Mouse (Mus musculus) intestine, embryonic 16.5 days (tissue): ENCODE results near the gene Abcb6. TPM values are rescaled to one million over a fixed set of nuclear protein-coding genes. Genes with fewer than 3 reads are reported as not detected.

Source experiments
- ATAC-seq: fragments of 200-750 bp; cut with Nextera tagmentation; 2 replicates; pipeline ENCODE4 v1.8.0; 2017; ENCODE audit warnings: moderate TSS enrichment, moderate library complexity
- H3K27ac ChIP-seq: fragments of 300-500 bp; sonication (generic); 2 replicates; pipeline ENCODE4 v1.5.1; 2014; ENCODE audit warnings: mild to moderate bottlenecking, low read length
- H3K27me3 ChIP-seq: fragments of 300-500 bp; sonication (generic); replicated peaks from 2 replicates; pipeline ENCODE4 v1.6.1; 2014; ENCODE audit warnings: low read length, control low read depth, mixed read lengths; ENCODE audit not compliant: control insufficient read depth, insufficient read depth
- H3K36me3 ChIP-seq: fragments of 300-500 bp; sonication (generic); 2 replicates; pipeline ENCODE4 v1.6.1; 2014; ENCODE audit warnings: low read length, control low read depth; ENCODE audit not compliant: control insufficient read depth, insufficient read depth
- H3K4me1 ChIP-seq: fragments of 300-500 bp; sonication (generic); 2 replicates; pipeline ENCODE4 v1.6.1; 2014; ENCODE audit warnings: low read length, control low read depth, mixed read lengths; ENCODE audit not compliant: control insufficient read depth, insufficient read depth
- H3K4me2 ChIP-seq: fragments of 300-500 bp; sonication (generic); 2 replicates; pipeline ENCODE4 v1.6.1; 2014; ENCODE audit warnings: low read depth, low read length, control low read depth
- H3K4me3 ChIP-seq: fragments of 300-500 bp; sonication (generic); 2 replicates; pipeline ENCODE4 v1.5.1; 2014; ENCODE audit warnings: mild to moderate bottlenecking, low read length
- H3K9ac ChIP-seq: fragments of 300-500 bp; sonication (generic); 2 replicates; pipeline ENCODE4 v1.6.1; 2014; ENCODE audit warnings: low read depth, low read length
- H3K9me3 ChIP-seq: fragments of 300-500 bp; sonication (generic); 2 replicates; pipeline ENCODE4 v1.6.1; 2016; ENCODE audit warnings: low read length, control low read depth; ENCODE audit not compliant: control insufficient read depth
- WGBS: fragments of 180-500 bp; shearing (Covaris S2); extraction: QIAGEN DNeasy Blood & Tissue Kit; methylation state at CpG from one replicate; pipeline ENCODE4 v1.1.7; 2014; 5-methylcytosine and 5-hydroxymethylcytosine counted together
- polyA plus RNA-seq: library from polyadenylated mRNA; unstranded; fragments of >200 nt; fragmentation: Nextera tagmentation; extraction: Ambion mirVana; gene quantifications from 2 replicates; pipeline ENCODE4 v1.2.1, GENCODE M21; 2015

The Abcb6 gene
- polyA plus RNA-seq, 1 experiment from 2014 or later, result 27.8 TPM

DNA sequence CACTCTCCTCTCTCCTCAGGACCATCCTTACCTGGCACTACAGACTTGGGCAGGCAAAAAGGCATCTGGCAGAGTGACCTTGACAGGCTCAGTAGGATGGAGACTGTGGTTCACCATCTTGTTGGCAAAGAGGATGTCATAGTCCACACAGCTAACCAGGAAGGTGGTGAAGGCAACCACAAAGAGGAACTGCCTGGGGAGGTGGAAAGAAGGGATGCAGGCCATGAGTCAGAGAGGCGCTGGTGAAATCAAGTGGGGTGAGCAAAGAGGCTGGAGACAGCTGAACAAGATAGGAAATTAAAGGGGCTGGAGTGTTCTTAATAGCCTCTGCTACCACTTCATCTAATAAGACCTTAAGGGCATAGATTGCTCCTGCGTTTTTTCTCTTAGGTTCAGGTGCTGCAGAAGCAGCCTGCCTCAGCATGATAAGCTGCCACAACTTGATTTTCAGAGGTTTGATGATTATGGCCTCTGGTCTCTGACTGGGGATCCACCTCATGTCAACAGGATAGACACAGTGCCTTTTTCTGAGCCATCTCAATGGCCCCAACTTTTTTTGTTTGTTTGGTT lies 7.8 kb upstream of the Abcb6 start:
- H3K27me3 ChIP-seq, result no peaks in the 10 kb centered on the region
- H3K27ac ChIP-seq, result no peak overlapping the region
- H3K36me3 ChIP-seq, result peaks cover 33% of the 10 kb centered on the region
- no peak overlapping the region for H3K4me3 ChIP-seq
- no peak for ATAC-seq
- H3K4me1 ChIP-seq, result peaks cover 13% of the 10 kb centered on the region
- no peak overlapping the region for H3K4me2 ChIP-seq
- H3K9me3 ChIP-seq, result no peaks in the 10 kb centered on the region
- no peak overlapping the region for H3K9ac ChIP-seq
- WGBS, result 95% methylated on average over 2 of the region's 2 CpGs

GRCm38 (mm10) chr1:75187126-75187525 lies 6.9 kb upstream of the Abcb6 start:
- Histone ChIP-seq H3K9ac (no peak overlapping the region), H3K27ac (no peak overlapping the region), H3K36me3 (peaks cover 41% of the 10 kb centered on the region), H3K9me3 (0 out of 2 replicates have a peak, but pooled peaks cover 3% of the 10 kb centered on the region), H3K4me3 (no peak overlapping the region), H3K27me3 (no peaks in the 10 kb centered on the region), H3K4me2 (no peak overlapping the region), H3K4me1 (peaks cover 12% of the 10 kb centered on the region)
- ATAC-seq, result no peak

DNA sequence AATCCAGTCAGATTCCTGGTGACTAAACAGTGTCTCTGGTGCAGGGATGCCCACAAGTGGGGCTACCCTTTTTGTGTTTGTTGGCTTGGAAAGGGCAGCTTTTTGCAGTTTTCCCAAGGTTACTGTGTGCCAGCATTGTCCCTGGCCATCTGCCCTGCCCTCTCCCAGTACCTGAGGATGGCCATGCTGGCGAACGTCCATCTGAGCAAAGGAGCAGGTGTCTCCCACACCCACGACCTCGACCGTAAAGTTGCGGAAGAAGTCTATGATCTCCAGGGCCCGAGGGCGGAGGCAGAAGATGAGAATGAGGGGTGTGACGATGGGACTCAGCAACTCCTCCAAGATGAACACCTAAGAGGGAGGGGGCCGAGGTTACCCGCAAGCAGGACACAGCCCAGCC lies 5.3 kb upstream of the Abcb6 start:
- Histone ChIP-seq H3K4me1 (peaks cover 12% of the 10 kb centered on the region), H3K4me2 (no peak overlapping the region), H3K27me3 (no peaks in the 10 kb centered on the region), H3K9ac (no peak overlapping the region), H3K4me3 (no peak overlapping the region), H3K27ac (no peak overlapping the region), H3K36me3 (peaks cover 47% of the 10 kb centered on the region), H3K9me3 (0 out of 2 replicates have a peak, but pooled peaks cover 3% of the 10 kb centered on the region)
- no peak for ATAC-seq
- 95% methylated on average over 11 of the region's 11 CpGs for WGBS

- 74% methylated on average over 4 of the region's 4 CpGs for WGBS
- no peaks in the 10 kb centered on the region for H3K27me3 ChIP-seq
- peaks cover 41% of the 10 kb centered on the region for H3K36me3 ChIP-seq
- H3K4me2 ChIP-seq, result no peak overlapping the region
- no peak overlapping the region for H3K27ac ChIP-seq
- H3K4me1 ChIP-seq, result peaks cover 21% of the 10 kb centered on the region
- H3K4me3 ChIP-seq, result no peak overlapping the region
- no peak overlapping the region for H3K9ac ChIP-seq
- ATAC-seq, result no peak
- H3K9me3 ChIP-seq, result 0 out of 2 replicates have a peak, but pooled peaks cover 3% of the 10 kb centered on the region
Observed at GRCm38 (mm10) chr1:75182160-75182559, 2.0 kb upstream of the Abcb6 start.

DNA sequence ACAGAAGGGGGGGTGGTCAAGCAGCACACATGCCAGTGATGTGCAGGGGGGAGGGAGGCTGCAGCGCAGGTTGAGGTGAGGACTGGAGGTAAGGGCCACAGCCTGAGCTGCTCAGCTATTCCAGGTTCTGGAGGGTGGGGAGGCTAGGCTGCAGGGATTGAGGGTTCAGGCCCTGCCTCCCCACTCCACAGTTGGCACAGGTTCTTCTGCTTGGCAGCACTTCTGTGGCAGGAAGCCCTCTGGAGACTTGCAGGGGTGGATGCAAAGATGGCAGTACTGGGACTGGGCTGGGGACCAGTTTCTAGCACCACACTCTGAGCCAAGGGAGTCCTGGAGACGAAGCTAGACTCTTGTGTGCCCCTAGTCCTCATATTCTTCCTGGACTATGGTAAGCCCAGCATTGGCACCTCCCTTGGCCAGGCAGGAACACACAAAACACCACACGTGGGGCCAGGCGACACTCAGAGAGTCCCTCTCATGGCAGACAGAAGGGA lies 1.2 kb upstream of the Abcb6 start:
- Histone ChIP-seq H3K36me3 (peaks cover 35% of the 10 kb centered on the region), H3K4me1 (peaks cover 21% of the 10 kb centered on the region), H3K9me3 (0 out of 2 replicates have a peak, but pooled peaks cover 3% of the 10 kb centered on the region), H3K4me3 (no peak overlapping the region), H3K27ac (no peak overlapping the region), H3K27me3 (no peaks in the 10 kb centered on the region), H3K9ac (no peak overlapping the region), H3K4me2 (no peak overlapping the region)
- no peak for ATAC-seq
- 82% methylated on average over 4 of the region's 4 CpGs for WGBS

- Histone ChIP-seq H3K36me3 (peaks cover 28% of the 10 kb centered on the region), H3K4me1 (peaks cover 21% of the 10 kb centered on the region), H3K4me2 (peak overlapping the region; percentile 95), H3K27me3 (no peaks in the 10 kb centered on the region), H3K9me3 (0 out of 2 replicates have a peak, but pooled peaks cover 3% of the 10 kb centered on the region), H3K9ac (0 out of 2 replicates have a peak overlapping the region, but pooled peaks have one; percentile 75), H3K4me3 (peak overlapping the region; percentile 63), H3K27ac (peak overlapping the region; percentile 63)
- 28% methylated on average over 7 of the region's 7 CpGs for WGBS
- peak; percentile 60 for ATAC-seq
Observed at GRCm38 (mm10) chr1:75180741-75181140, 549 bp upstream of the Abcb6 start.

GRCm38 (mm10) chr1:75179334-75180104 lies 673 bp downstream of the Abcb6 start:
- Histone ChIP-seq H3K9ac (peak overlapping the region; percentile 75), H3K36me3 (peaks cover 18% of the 10 kb centered on the region), H3K4me2 (peak overlapping the region; percentile 95), H3K4me3 (peak overlapping the region; percentile 63), H3K9me3 (0 out of 2 replicates have a peak, but pooled peaks cover 3% of the 10 kb centered on the region), H3K4me1 (peaks cover 21% of the 10 kb centered on the region), H3K27me3 (no peaks in the 10 kb centered on the region), H3K27ac (peak overlapping the region; percentile 39; the same call in 1 of the 2 replicates)
- 6% methylated on average over 23 of the region's 23 CpGs for WGBS
- peak; percentile 42 for ATAC-seq

- Histone ChIP-seq H3K36me3 (peaks cover 7% of the 10 kb centered on the region), H3K27ac (peak within 1 kb of the TSS; percentile 93), H3K27me3 (no peaks in the 10 kb centered on the region), H3K4me2 (peak within 1 kb of the TSS; percentile 89), H3K4me3 (peak within 1 kb of the TSS; percentile 88), H3K9me3 (no peaks in the 10 kb centered on the region), H3K9ac (peak within 1 kb of the TSS; percentile 90), H3K4me1 (peaks cover 13% of the 10 kb centered on the region)
- peak; percentile 99 for ATAC-seq
- 2% methylated on average over 59 of the region's 59 CpGs for WGBS
Observed at GRCm38 (mm10) chr1:75168472-75169464, 11.4 kb downstream of the Abcb6 start, which contains the start of gene Zfand2b. TSS of gene Zfand2b (plus strand) at chr1:75168646.
